Mouse (Mus musculus): ENCODE measurements around the gene Kif21a. TPM values are rescaled to one million over a fixed set of nuclear protein-coding genes. Genes with fewer than 3 reads are reported as not detected.

Kif21a gene
- polyA plus RNA-seq, 1 experiment = 82.4 TPM

GRCm38 (mm10) chr15:91017261-91018160 is 32.2 kb downstream of the Kif21a start:
- Histone ChIP-seq H3K4me1 (ENCODE audit: control insufficient read depth, insufficient read depth, low read length) (peaks cover 9% of the 10 kb centered on the region), H3K27me3 (ENCODE audit: control insufficient read depth, insufficient read depth, low read length) (no peaks in the 10 kb centered on the region), H3K27ac (ENCODE audit: insufficient read depth, low read length) (no peak overlapping the region), H3K4me3 (replicated peaks; ENCODE audit: insufficient read depth, low read depth, low read length) (no peak overlapping the region)
- TF ChIP-seq POLR2A (IDR thresholded peaks at IDR 0.05; ENCODE audit: borderline replicate concordance, insufficient read depth, low read length) (no peak), CTCF (IDR thresholded peaks at IDR 0.05; ENCODE audit: borderline replicate concordance, insufficient read depth, low read depth, low read length) (no peak)
- WGBS = 60% methylated on average over 23 of the region's 23 CpGs
- peak in 1 of 2 experiments; percentile 25 for DNase-seq

- DNase-seq = no peak
- 70% methylated on average over 12 of the region's 12 CpGs for WGBS
- Histone ChIP-seq H3K4me3 (replicated peaks; ENCODE audit: insufficient read depth, low read depth, low read length) (no peak overlapping the region), H3K27ac (ENCODE audit: insufficient read depth, low read length) (no peak overlapping the region), H3K4me1 (ENCODE audit: control insufficient read depth, insufficient read depth, low read length) (peaks cover under 1% of the 10 kb centered on the region), H3K27me3 (ENCODE audit: control insufficient read depth, insufficient read depth, low read length) (no peaks in the 10 kb centered on the region)
- TF ChIP-seq POLR2A (IDR thresholded peaks at IDR 0.05; ENCODE audit: borderline replicate concordance, insufficient read depth, low read length) (no peak), CTCF (IDR thresholded peaks at IDR 0.05; ENCODE audit: borderline replicate concordance, insufficient read depth, low read depth, low read length) (no peak)
Observed at GRCm38 (mm10) chr15:91016366-91016765, 33.4 kb downstream of the Kif21a start.

GRCm38 (mm10) chr15:91012793-91013580 is 36.8 kb downstream of the Kif21a start:
- DNase-seq = no peak
- Histone ChIP-seq H3K27ac (ENCODE audit: insufficient read depth, low read length) (no peak overlapping the region), H3K4me1 (ENCODE audit: control insufficient read depth, insufficient read depth, low read length) (no peaks in the 10 kb centered on the region; the same call in 1 of the 2 replicates), H3K27me3 (ENCODE audit: control insufficient read depth, insufficient read depth, low read length) (no peaks in the 10 kb centered on the region), H3K4me3 (replicated peaks; ENCODE audit: insufficient read depth, low read depth, low read length) (no peak overlapping the region)
- 23% methylated on average over 6 of the region's 6 CpGs for WGBS
- TF ChIP-seq POLR2A (IDR thresholded peaks at IDR 0.05; ENCODE audit: borderline replicate concordance, insufficient read depth, low read length) = no peak
- TF ChIP-seq CTCF (IDR thresholded peaks at IDR 0.05; ENCODE audit: borderline replicate concordance, insufficient read depth, low read depth, low read length) = no peak

DNA sequence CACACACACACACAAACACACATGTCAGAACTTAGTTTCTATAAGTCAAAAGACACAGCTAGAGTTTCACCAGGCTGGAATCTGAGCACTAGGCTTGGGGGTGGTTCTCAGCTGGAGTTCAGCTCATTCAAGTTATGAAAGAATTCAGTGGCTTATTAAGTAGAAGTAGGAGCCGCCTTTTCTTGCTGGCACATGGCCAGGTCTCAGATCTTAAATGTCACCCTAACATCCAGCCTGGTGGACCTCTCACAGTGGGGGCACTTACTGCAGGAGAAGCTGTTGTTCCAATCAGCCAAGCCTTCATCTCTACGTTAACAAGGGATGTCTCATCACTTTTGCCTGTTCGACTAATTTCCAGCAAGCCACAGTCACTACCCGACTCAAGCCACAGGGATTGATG is 39.5 kb downstream of the Kif21a start:
- H3K27me3 ChIP-seq (ENCODE audit: control insufficient read depth, insufficient read depth, low read length) = no peaks in the 10 kb centered on the region
- TF ChIP-seq POLR2A (IDR thresholded peaks at IDR 0.05; ENCODE audit: borderline replicate concordance, insufficient read depth, low read length) = no peak
- TF ChIP-seq CTCF (IDR thresholded peaks at IDR 0.05; ENCODE audit: borderline replicate concordance, insufficient read depth, low read depth, low read length) = no peak

GRCm38 (mm10) chr15:91007123-91007830 is 42.5 kb downstream of the Kif21a start:
- TF ChIP-seq POLR2A (IDR thresholded peaks at IDR 0.05; ENCODE audit: borderline replicate concordance, insufficient read depth, low read length) (no peak), CTCF (IDR thresholded peaks at IDR 0.05; ENCODE audit: borderline replicate concordance, insufficient read depth, low read depth, low read length) (0 out of 2 replicates have a peak, but pooled peaks have one; percentile 8)
- H3K4me3 ChIP-seq (replicated peaks; ENCODE audit: insufficient read depth, low read depth, low read length) = no peak overlapping the region
- no peak overlapping the region for H3K27ac ChIP-seq (ENCODE audit: insufficient read depth, low read length)
- H3K4me1 ChIP-seq (ENCODE audit: control insufficient read depth, insufficient read depth, low read length) = no peaks in the 10 kb centered on the region
- DNase-seq = no peak
- 93% methylated on average over 13 of the region's 13 CpGs for WGBS
- no peaks in the 10 kb centered on the region for H3K27me3 ChIP-seq (ENCODE audit: control insufficient read depth, insufficient read depth, low read length)

More for the DNA sequence above, 39.5 kb downstream of the Kif21a start:
- DNase-seq = no peak
- H3K27ac ChIP-seq (ENCODE audit: insufficient read depth, low read length) = no peak overlapping the region
- H3K4me3 ChIP-seq (replicated peaks; ENCODE audit: insufficient read depth, low read depth, low read length) = no peak overlapping the region
- no peaks in the 10 kb centered on the region for H3K4me1 ChIP-seq (ENCODE audit: control insufficient read depth, insufficient read depth, low read length)
- WGBS = 23% methylated on average over 4 of the region's 4 CpGs

DNA sequence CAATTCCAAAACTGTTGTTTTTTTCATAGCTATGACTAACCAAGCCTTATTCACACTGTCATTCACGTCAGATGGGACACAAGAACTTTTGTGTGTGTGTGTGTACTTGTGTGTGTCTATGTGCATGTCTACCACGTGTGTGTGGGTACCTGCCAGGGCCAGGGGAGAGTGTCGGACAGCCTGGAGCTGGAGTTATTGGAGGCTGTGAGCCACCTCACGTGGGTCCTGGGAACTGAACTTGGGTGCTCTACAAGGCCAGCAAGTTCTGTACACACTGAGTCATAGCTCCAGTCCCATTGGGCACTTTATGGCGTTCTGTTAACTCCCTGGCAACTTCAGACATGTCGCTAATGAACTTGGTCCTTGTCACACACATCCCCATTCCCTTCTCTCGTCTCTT is 45.0 kb downstream of the Kif21a start:
- TF ChIP-seq POLR2A (IDR thresholded peaks at IDR 0.05; ENCODE audit: borderline replicate concordance, insufficient read depth, low read length) = no peak
- no peak for TF ChIP-seq CTCF (IDR thresholded peaks at IDR 0.05; ENCODE audit: borderline replicate concordance, insufficient read depth, low read depth, low read length)
- 79% methylated on average over 7 of the region's 7 CpGs for WGBS

DNA sequence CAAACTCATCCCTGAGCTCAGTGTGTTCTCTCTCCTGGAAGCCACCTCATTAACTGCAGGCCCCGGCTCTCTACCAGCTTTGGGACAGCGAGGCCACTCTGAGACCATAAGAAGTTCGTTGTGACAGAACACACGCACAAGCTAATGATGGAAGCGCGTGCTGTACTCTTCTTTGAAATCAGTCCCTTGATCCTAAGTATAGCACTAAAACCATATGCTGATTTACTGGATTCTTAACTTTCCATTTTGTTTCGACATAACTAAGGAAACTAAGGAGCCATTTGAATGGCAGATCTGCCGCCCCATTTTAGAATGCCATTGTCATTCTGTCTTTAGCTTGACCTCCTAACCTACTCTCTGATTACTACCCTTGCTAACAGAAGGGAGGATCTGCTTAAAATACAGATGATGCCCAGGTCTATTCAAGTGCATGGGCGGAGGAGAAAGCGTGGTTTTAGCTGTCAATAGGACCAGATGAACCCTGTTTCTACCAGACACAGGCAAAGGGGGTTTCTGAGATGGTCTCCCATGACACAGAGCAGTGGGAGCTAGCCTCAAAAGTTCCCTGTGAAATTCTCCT is 48.6 kb downstream of the Kif21a start:
- peaks cover 5% of the 10 kb centered on the region for H3K4me1 ChIP-seq (ENCODE audit: control insufficient read depth, insufficient read depth, low read length)
- no peak for TF ChIP-seq POLR2A (IDR thresholded peaks at IDR 0.05; ENCODE audit: borderline replicate concordance, insufficient read depth, low read length)
- TF ChIP-seq CTCF (IDR thresholded peaks at IDR 0.05; ENCODE audit: borderline replicate concordance, insufficient read depth, low read depth, low read length) = no peak
- H3K27me3 ChIP-seq (ENCODE audit: control insufficient read depth, insufficient read depth, low read length) = no peaks in the 10 kb centered on the region
- 72% methylated on average over 10 of the region's 10 CpGs for WGBS
- H3K4me3 ChIP-seq (replicated peaks; ENCODE audit: insufficient read depth, low read depth, low read length) = no peak overlapping the region
- DNase-seq = no peak
- H3K27ac ChIP-seq (ENCODE audit: insufficient read depth, low read length) = no peak overlapping the region

More for the DNA sequence above, 45.0 kb downstream of the Kif21a start:
- H3K27me3 ChIP-seq (ENCODE audit: control insufficient read depth, insufficient read depth, low read length) = no peaks in the 10 kb centered on the region
- H3K4me1 ChIP-seq (ENCODE audit: control insufficient read depth, insufficient read depth, low read length) = peaks cover 5% of the 10 kb centered on the region
- no peak for DNase-seq
- H3K4me3 ChIP-seq (replicated peaks; ENCODE audit: insufficient read depth, low read depth, low read length) = no peak overlapping the region
- H3K27ac ChIP-seq (ENCODE audit: insufficient read depth, low read length) = no peak overlapping the region
